Comparison of ENCODE assay signal across 8 mouse cellular contexts in the genomic region with DNA sequence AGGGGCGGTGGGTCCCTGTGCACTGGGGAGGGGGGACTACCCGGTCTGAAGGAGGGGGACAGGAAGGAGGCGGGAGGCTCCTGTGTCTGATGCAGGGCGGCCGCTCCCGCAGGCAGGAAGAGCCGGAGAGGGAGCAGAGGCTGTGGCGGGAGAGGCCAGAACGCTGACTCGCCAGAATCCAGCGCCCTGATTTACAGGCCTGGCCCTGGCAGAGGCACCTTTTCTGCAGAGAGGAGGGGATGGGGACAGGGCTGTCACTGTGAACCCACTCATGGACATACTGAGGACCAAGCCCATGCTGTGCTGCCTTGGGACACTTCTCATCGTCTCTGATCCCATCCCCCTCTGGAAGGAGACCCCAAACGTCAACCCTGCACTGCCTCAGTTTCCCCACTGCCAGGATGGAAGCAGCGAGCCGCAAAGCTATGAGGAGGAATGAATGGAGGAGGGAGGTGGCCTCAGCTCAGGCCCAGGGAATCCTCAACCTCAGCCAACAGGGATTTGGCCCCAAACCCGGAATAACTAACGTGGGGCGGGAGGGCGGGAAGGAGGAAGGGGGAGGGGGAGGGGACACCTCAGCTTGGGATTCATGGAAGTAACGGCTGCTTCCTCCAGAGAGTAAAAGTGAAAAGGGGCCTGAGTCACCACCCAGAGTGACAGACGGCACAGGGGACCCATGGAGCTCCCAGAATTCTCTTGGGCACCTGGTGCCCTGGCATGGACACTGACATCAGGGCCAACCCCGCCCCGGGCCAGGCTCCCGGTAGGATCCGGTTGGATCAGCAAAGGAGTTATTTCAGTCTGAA. TPM values are rescaled to one million over a fixed set of nuclear protein-coding genes. Genes with fewer than 3 reads are reported as not detected.
A peak's percentile ranks its signal among the peaks of the same experiment; 100 is the strongest.
DNase-seq lines count a peak whose midpoint lies in the region; ATAC-seq and TF ChIP-seq lines count a peak whose summit lies in the region.

No protein-coding gene starts in this region.

- H3K27ac ChIP-seq in embryonic facial prominence, embryonic 11.5 days (replicated peaks; ENCODE audit: low read depth, low read length): no peak overlapping the region
- peak overlapping the region; percentile 73 for H3K27ac ChIP-seq in heart, embryonic 10.5 days
- H3K27ac ChIP-seq in liver, embryonic 13.5 days: peak overlapping the region; percentile 43; the same call in 1 of the 2 replicates

- 4% methylated on average over 25 of the region's 25 CpGs for WGBS in embryonic facial prominence, embryonic 11.5 days
- 4% methylated on average over 25 of the region's 25 CpGs for WGBS in heart, embryonic 10.5 days
- WGBS in liver, embryonic 13.5 days (ENCODE audit: insufficient replicate concordance): 11% methylated on average over 25 of the region's 25 CpGs

- peaks cover 80% of the 10 kb centered on the region for H3K79me3 ChIP-seq in C2C12 (ENCODE audit: low read depth)

- H3K79me2 ChIP-seq in C2C12 (ENCODE audit: control insufficient read depth, insufficient read depth): peaks cover 98% of the 10 kb centered on the region

- peak overlapping the region; percentile 23; the same call in 1 of the 2 replicates for H3K4me2 ChIP-seq in embryonic facial prominence, embryonic 11.5 days (ENCODE audit: low read depth, low read length)
- H3K4me2 ChIP-seq in liver, embryonic 13.5 days: peak overlapping the region; percentile 67

- H3K4me3 ChIP-seq in C2C12 (ENCODE audit: insufficient read depth, poor library complexity, severe bottlenecking): peak overlapping the region; percentile 91
- no peak overlapping the region for H3K4me3 ChIP-seq in embryonic facial prominence, embryonic 11.5 days (ENCODE audit: low read depth, low read length)
- H3K4me3 ChIP-seq in heart, embryonic 10.5 days: peak overlapping the region; percentile 65
- 0 out of 2 replicates have a peak overlapping the region, but pooled peaks have one; percentile 13 for H3K4me3 ChIP-seq in liver, embryonic 13.5 days (replicated peaks)

- H3K4me1 ChIP-seq in embryonic facial prominence, embryonic 11.5 days (ENCODE audit: control insufficient read depth, insufficient read depth, low read length): peaks cover 6% of the 10 kb centered on the region
- H3K4me1 ChIP-seq in heart, embryonic 10.5 days: peaks cover 46% of the 10 kb centered on the region
- H3K4me1 ChIP-seq in liver, embryonic 13.5 days (replicated peaks): peaks cover 45% of the 10 kb centered on the region

- no peaks in the 10 kb centered on the region for H3K9me3 ChIP-seq in embryonic facial prominence, embryonic 11.5 days (replicated peaks; ENCODE audit: control insufficient read depth, low read length)
- H3K9me3 ChIP-seq in heart, embryonic 10.5 days: no peaks in the 10 kb centered on the region
- H3K9me3 ChIP-seq in liver, embryonic 13.5 days (replicated peaks): no peaks in the 10 kb centered on the region

- no peak for ATAC-seq in embryonic facial prominence, embryonic 11.5 days (replicated peaks; ENCODE audit: insufficient number of reproducible peaks, low FRiP score, low TSS enrichment, low read depth)
- no peak for ATAC-seq in liver, embryonic 13.5 days (ENCODE audit: low read depth)
- ATAC-seq in monocyte, adult 5-6 weeks (replicated peaks; ENCODE audit: insufficient number of reproducible peaks, low FRiP score, low TSS enrichment, poor library complexity, severe bottlenecking): no peak

- DNase-seq in adipocyte (ENCODE audit: low spot score): peak; percentile 81
- no peak for DNase-seq in embryonic facial prominence, embryonic 11.5 days (ENCODE audit: low spot score)
- peak; percentile 75 for DNase-seq in heart, embryonic 10.5 days (ENCODE audit: low spot score)
- peak; percentile 82 to 85 for DNase-seq in kidney, adult 8-10 months
- no peak for DNase-seq in liver, embryonic 13.5 days
- peak; percentile 26 for DNase-seq in ovary, postnatal 10 days (ENCODE audit: low spot score)

- no peak overlapping the region for H3K9ac ChIP-seq in embryonic facial prominence, embryonic 11.5 days (replicated peaks; ENCODE audit: low read length)
- H3K9ac ChIP-seq in liver, embryonic 13.5 days: no peak overlapping the region

- H3ac ChIP-seq in C2C12 (ENCODE audit: control insufficient read depth, insufficient read length, low read depth): peak overlapping the region; percentile 89

- peaks cover 41% of the 10 kb centered on the region for H3K36me3 ChIP-seq in C2C12 (ENCODE audit: control insufficient read depth, insufficient read depth)
- no peaks in the 10 kb centered on the region for H3K36me3 ChIP-seq in embryonic facial prominence, embryonic 11.5 days (replicated peaks; ENCODE audit: control insufficient read depth, insufficient read depth, low read depth, low read length)
- H3K36me3 ChIP-seq in heart, embryonic 10.5 days: peaks cover 9% of the 10 kb centered on the region; the same call in 1 of the 2 replicates
- no peaks in the 10 kb centered on the region for H3K36me3 ChIP-seq in liver, embryonic 13.5 days

- no peak for TF ChIP-seq CTCF in C2C12 (IDR thresholded peaks at IDR 0.05; ENCODE audit: control insufficient read depth, insufficient read depth, insufficient read length)

- H3K27me3 ChIP-seq in C2C12 (ENCODE audit: control insufficient read depth, insufficient read depth, insufficient read length): no peaks in the 10 kb centered on the region
- peaks cover 31% of the 10 kb centered on the region for H3K27me3 ChIP-seq in embryonic facial prominence, embryonic 11.5 days (ENCODE audit: control insufficient read depth, insufficient read depth, low read length)
- peaks cover 95% of the 10 kb centered on the region for H3K27me3 ChIP-seq in heart, embryonic 10.5 days (ENCODE audit: insufficient read depth, poor library complexity, severe bottlenecking)
- H3K27me3 ChIP-seq in liver, embryonic 13.5 days: peaks cover 84% of the 10 kb centered on the region

TF ChIP-seq in C2C12, 6 proteins besides CTCF, POLR2A, EP300 and RAD21:
- no peak for TF ChIP-seq MYOD1 (IDR thresholded peaks at IDR 0.05; ENCODE audit: control insufficient read depth, insufficient read length, low read depth)
- peak; percentile 20 for TF ChIP-seq MAX (IDR thresholded peaks at IDR 0.05)

RNA-seq across cellular contexts. Expression of a gene that starts 31.0 kb away (rescaled TPM):
- polyA plus RNA-seq in C2C12 (2012; fragmentation: generic; extraction: Trizol): 86.7 TPM
- 13.1 and 16.1 TPM in 2 replicates for polyA plus RNA-seq in embryonic facial prominence, embryonic 11.5 days (2014; fragmentation: Nextera tagmentation; extraction: Ambion mirVana)
- polyA plus RNA-seq in heart, embryonic 10.5 days (2016; fragmentation: Nextera tagmentation; extraction: Ambion mirVana): 23.0 and 24.3 TPM in 2 replicates
- 9.8 and 9.9 TPM in 2 replicates for polyA plus RNA-seq in liver, embryonic 13.5 days (2015; fragmentation: Nextera tagmentation; extraction: Ambion mirVana)
- total RNA-seq in monocyte, adult 5-6 weeks (2017): 4.1 to 7.6 TPM (median 5.1 TPM) in 3 replicates

RNA-seq across cellular contexts. Expression of a gene that starts 31.6 kb away (rescaled TPM):
- 0.32 TPM for polyA plus RNA-seq in C2C12 (2012; fragmentation: generic; extraction: Trizol)
- polyA plus RNA-seq in embryonic facial prominence, embryonic 11.5 days (2014; fragmentation: Nextera tagmentation; extraction: Ambion mirVana): 3.4 and 4.1 TPM in 2 replicates
- polyA plus RNA-seq in heart, embryonic 10.5 days (2016; fragmentation: Nextera tagmentation; extraction: Ambion mirVana): 3.4 and 4.0 TPM in 2 replicates
- polyA plus RNA-seq in liver, embryonic 13.5 days (2015; fragmentation: Nextera tagmentation; extraction: Ambion mirVana): 1.8 TPM in 2 replicates
- 3.9 to 7.9 TPM (median 6.3 TPM) in 3 replicates for total RNA-seq in monocyte, adult 5-6 weeks (2017)

RNA-seq across cellular contexts. Expression of a gene that starts 35.6 kb away (rescaled TPM):
- 0.20 TPM for polyA plus RNA-seq in C2C12 (2012; fragmentation: generic; extraction: Trizol)
- polyA plus RNA-seq in embryonic facial prominence, embryonic 11.5 days (2014; fragmentation: Nextera tagmentation; extraction: Ambion mirVana): 0.63 TPM in 1 of 2 replicates, not detected in the other
- 1.1 and 1.7 TPM in 2 replicates for polyA plus RNA-seq in heart, embryonic 10.5 days (2016; fragmentation: Nextera tagmentation; extraction: Ambion mirVana)
- polyA plus RNA-seq in liver, embryonic 13.5 days (2015; fragmentation: Nextera tagmentation; extraction: Ambion mirVana): 0.93 TPM in 1 of 2 replicates, not detected in the other
- total RNA-seq in monocyte, adult 5-6 weeks (2017): not detected in 3 replicates

RNA-seq across cellular contexts. Expression of a gene that starts 40.2 kb away (rescaled TPM):
- 1.7 TPM for polyA plus RNA-seq in C2C12 (2012; fragmentation: generic; extraction: Trizol)
- 2.5 and 4.1 TPM in 2 replicates for polyA plus RNA-seq in embryonic facial prominence, embryonic 11.5 days (2014; fragmentation: Nextera tagmentation; extraction: Ambion mirVana)
- polyA plus RNA-seq in heart, embryonic 10.5 days (2016; fragmentation: Nextera tagmentation; extraction: Ambion mirVana): 2.2 and 3.1 TPM in 2 replicates
- 0.86 and 0.89 TPM in 2 replicates for polyA plus RNA-seq in liver, embryonic 13.5 days (2015; fragmentation: Nextera tagmentation; extraction: Ambion mirVana)
- total RNA-seq in monocyte, adult 5-6 weeks (2017): 2.3 to 3.7 TPM in 2 of 3 replicates, not detected in the other

RNA-seq across cellular contexts. Expression of a gene that starts 40.2 kb away (rescaled TPM):
- 148 TPM for polyA plus RNA-seq in C2C12 (2012; fragmentation: generic; extraction: Trizol)
- 45.0 and 52.5 TPM in 2 replicates for polyA plus RNA-seq in embryonic facial prominence, embryonic 11.5 days (2014; fragmentation: Nextera tagmentation; extraction: Ambion mirVana)
- 100 and 105 TPM in 2 replicates for polyA plus RNA-seq in heart, embryonic 10.5 days (2016; fragmentation: Nextera tagmentation; extraction: Ambion mirVana)
- 61.1 and 68.7 TPM in 2 replicates for polyA plus RNA-seq in liver, embryonic 13.5 days (2015; fragmentation: Nextera tagmentation; extraction: Ambion mirVana)
- total RNA-seq in monocyte, adult 5-6 weeks (2017): 18.6 to 22.3 TPM (median 20.9 TPM) in 3 replicates

Comparison
In these comparisons a context has a peak if more than half of its experiments do, and no peak if none do; other contexts are left out.
1. DNase-seq: peak in adipocyte (single experiment), heart, embryonic 10.5 days (single experiment), kidney, adult 8-10 months (2 of 2) and ovary, postnatal 10 days (single experiment); none in embryonic facial prominence, embryonic 11.5 days (single experiment) and liver, embryonic 13.5 days (single experiment).